Mouse (Mus musculus): ENCODE measurements around the gene Fam227b. TPM values are rescaled to one million over a fixed set of nuclear protein-coding genes. Genes with fewer than 3 reads are reported as not detected.
A peak's percentile ranks its signal among the peaks of the same experiment; 100 is the strongest.

The Fam227b gene
- total RNA-seq, 4 experiments from 2014 or later = not detected

DNA sequence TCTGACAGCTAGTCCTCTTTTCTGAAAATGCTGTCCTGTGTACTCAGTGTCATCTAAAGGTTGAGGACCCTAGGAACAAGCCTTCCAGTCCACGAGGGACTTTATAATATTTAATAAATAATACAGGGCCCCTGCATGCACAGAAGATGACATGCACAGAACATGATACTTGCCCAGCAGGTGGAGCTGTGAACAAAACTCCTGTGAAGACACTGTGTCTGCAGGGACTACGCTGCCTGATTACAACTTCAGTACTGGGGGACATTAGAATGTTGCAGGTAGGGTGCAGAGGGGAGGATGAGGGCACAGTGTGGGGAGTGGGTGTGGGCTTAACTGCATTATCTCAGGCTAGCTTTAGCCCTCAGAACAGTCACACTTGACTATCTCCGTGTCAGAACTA lies 145.7 kb downstream of the Fam227b start:
- DNase-seq (ENCODE audit: low spot score in 2 of 2) = peak; percentile 16 to 31

DNA sequence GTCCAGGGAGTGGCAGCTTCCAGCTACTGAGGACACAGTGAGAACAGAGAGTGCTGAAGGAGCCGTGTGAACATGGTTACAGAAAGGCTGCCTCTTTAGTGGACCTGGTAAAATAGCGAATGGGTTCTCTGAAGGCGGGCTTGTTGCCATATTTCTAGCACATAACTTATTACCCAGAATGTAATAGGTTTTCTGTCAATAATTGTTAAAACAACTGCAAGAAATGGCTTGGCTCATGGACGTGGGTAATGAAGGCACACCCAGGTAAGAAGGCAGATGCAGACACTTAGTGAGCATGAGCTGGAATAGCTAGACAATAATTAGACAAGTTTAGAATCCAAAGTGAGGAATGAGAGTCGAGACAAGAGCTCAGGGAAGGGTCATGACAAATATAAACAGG lies 149.5 kb downstream of the Fam227b start:
- DNase-seq (ENCODE audit: low spot score in 2 of 2) = no peak

GRCm38 (mm10) chr2:125975808-125976345 lies 175.9 kb downstream of the Fam227b start:
- DNase-seq (ENCODE audit: low spot score in 2 of 2) = no peak

- no peak for DNase-seq (ENCODE audit: low spot score in 2 of 2)
Measured at GRCm38 (mm10) chr2:125975206-125975605, 176.6 kb downstream of the Fam227b start.

DNA sequence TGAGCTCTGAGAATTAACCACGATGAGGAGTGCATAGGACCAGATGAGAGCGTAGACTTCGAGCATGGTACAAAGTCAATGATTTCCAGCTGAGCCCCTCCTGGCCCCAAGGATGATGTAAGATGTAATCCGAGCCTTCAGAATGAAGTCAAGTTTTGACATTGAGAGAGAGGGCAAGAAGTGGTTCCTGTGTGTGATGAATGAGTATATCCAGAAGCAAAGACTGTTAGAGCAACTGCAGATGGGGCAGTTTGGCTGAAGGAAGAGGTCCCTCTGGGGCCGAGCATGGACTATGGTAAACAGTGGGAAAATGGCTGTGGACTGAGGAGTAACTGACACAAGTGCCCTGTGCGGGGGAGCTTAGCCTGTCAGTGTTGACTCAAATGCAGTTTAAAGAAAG lies 178.6 kb downstream of the Fam227b start:
- no peak for DNase-seq (ENCODE audit: low spot score in 2 of 2)

- no peak for DNase-seq (ENCODE audit: low spot score in 2 of 2)
Measured at GRCm38 (mm10) chr2:125968811-125969210, 183.0 kb downstream of the Fam227b start.

- DNase-seq (ENCODE audit: low spot score in 2 of 2) = peak in 1 of 2 experiments; percentile 17
Measured at GRCm38 (mm10) chr2:125948195-125948594, 203.6 kb downstream of the Fam227b start.

- no peak for DNase-seq (ENCODE audit: low spot score in 2 of 2)
Measured at GRCm38 (mm10) chr2:125943301-125943700, 208.5 kb downstream of the Fam227b start.

- peak in 1 of 2 experiments; percentile 37 for DNase-seq (ENCODE audit: low spot score in 2 of 2)
Measured at GRCm38 (mm10) chr2:125941111-125941785, 210.6 kb downstream of the Fam227b start.

DNA sequence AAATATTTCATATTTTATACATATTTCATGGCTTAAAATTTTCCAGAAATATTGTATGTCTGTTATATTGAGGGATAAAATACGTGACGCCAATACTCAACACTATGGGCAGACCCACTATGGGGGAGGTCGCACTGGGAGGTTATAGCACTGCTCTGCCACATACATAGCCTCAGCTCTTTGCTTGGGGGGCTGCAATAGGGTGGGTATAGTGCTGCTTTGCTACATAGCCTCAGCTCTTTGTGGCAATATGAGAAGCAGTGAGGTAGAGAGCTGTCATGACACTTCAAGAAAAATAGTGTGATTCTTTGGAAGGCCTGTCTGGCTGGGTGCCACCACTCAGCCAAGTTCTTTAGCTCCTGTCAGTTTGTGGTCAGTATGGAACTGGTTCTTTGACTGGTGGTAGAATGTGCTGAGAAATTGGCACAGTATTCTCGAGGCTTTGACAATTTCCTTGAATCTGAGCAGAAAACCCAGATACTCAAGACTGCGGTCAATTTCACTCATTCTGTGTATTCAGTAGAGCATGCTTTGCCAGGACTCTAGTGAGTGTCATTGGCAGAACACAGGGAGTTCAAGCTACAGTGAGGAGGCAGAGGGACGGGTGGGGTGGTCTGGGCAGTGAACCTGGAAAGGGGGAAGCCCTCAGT lies 212.7 kb downstream of the Fam227b start:
- no peak for DNase-seq (ENCODE audit: low spot score in 2 of 2)

- DNase-seq (ENCODE audit: low spot score in 2 of 2) = no peak
Measured at GRCm38 (mm10) chr2:125936396-125936795, 215.4 kb downstream of the Fam227b start.

- DNase-seq (ENCODE audit: low spot score in 2 of 2) = no peak
Measured at GRCm38 (mm10) chr2:125933977-125934376, 217.8 kb downstream of the Fam227b start.

Other genes with a start within 250 kb of the Fam227b start
- under 1 TPM; 0.41 to 0.88 (median 0.73) TPM for gene Fgf7, start 117.3 kb downstream of the Fam227b start, total RNA-seq (2022)
- 10 to 100 TPM; 10.5 to 14.1 (median 11.6) TPM for gene Dtwd1, start 137 bp upstream of the Fam227b start, total RNA-seq (2022)
- gene Gm17555, start 63.1 kb upstream of the Fam227b start, total RNA-seq (2022) = not detected

All from left cerebral cortex, adult 8-10 months (tissue).